Mouse (Mus musculus) forebrain, embryonic 11.5 days (tissue): Measurements from ENCODE around the gene Mettl26. TPM values are rescaled to one million over a fixed set of nuclear protein-coding genes. Genes with fewer than 3 reads are reported as not detected.

ENCODE experiments used
- ATAC-seq: fragments of 200-750 bp; cut with Nextera tagmentation; replicated peaks from 2 replicates; pipeline ENCODE4 v1.8.0; 2017; ENCODE audit warnings: moderate TSS enrichment; ENCODE audit not compliant: low FRiP score
- DNase-seq: peaks from one replicate; pipeline ENCODE4 v3.0.0-alpha.2; 2017; ENCODE audit warnings: low spot score
- H3K27ac ChIP-seq: fragments of 300-500 bp; sonication (generic); 2 replicates; pipeline ENCODE4 v1.5.1; 2014; ENCODE audit warnings: low read depth, low read length
- H3K27me3 ChIP-seq: fragments of 300-500 bp; sonication (generic); 2 replicates; pipeline ENCODE4 v1.6.1; 2014; ENCODE audit warnings: mild to moderate bottlenecking, low read length, mixed read lengths; ENCODE audit not compliant: control insufficient read depth, insufficient read depth
- H3K36me3 ChIP-seq: fragments of 300-500 bp; sonication (generic); 2 replicates; pipeline ENCODE4 v1.6.1; 2014; ENCODE audit warnings: mild to moderate bottlenecking, low read length, moderate library complexity, mixed read lengths; ENCODE audit not compliant: control insufficient read depth, insufficient read depth
- H3K4me1 ChIP-seq: fragments of 300-500 bp; sonication (generic); replicated peaks from 2 replicates; pipeline ENCODE4 v1.6.1; 2014; ENCODE audit warnings: low read length, mixed read lengths; ENCODE audit not compliant: control insufficient read depth, insufficient read depth
- H3K4me2 ChIP-seq: fragments of 300-500 bp; sonication (generic); 2 replicates; pipeline ENCODE4 v1.6.1; 2014; ENCODE audit warnings: low read depth, mild to moderate bottlenecking, low read length, moderate library complexity, mixed read lengths; ENCODE audit not compliant: severe bottlenecking
- H3K4me3 ChIP-seq: fragments of 300-500 bp; sonication (generic); 2 replicates; pipeline ENCODE4 v1.5.1; 2014; ENCODE audit warnings: low read depth, low read length
- H3K9ac ChIP-seq: fragments of 300-500 bp; sonication (generic); 2 replicates; pipeline ENCODE4 v1.6.1; 2014; ENCODE audit warnings: low read length
- H3K9me3 ChIP-seq: fragments of 300-500 bp; sonication (generic); 2 replicates; pipeline ENCODE4 v1.6.1; 2016; ENCODE audit warnings: low read length, mixed read lengths; ENCODE audit not compliant: control insufficient read depth
- WGBS: fragments of 180-500 bp; shearing (Covaris S2); extraction: QIAGEN DNeasy Blood & Tissue Kit; methylation state at CpG from one replicate; pipeline ENCODE4 v1.1.7; 2014; 5-methylcytosine and 5-hydroxymethylcytosine counted together
- polyA plus RNA-seq: library from polyadenylated mRNA; unstranded; fragments of >200 nt; fragmentation: Nextera tagmentation; extraction: Ambion mirVana; gene quantifications from 2 replicates; pipeline ENCODE4 v1.2.1, GENCODE M21; 2014

Gene Mettl26
- polyA plus RNA-seq, 1 experiment from 2014 or later = 65.2 TPM

DNA sequence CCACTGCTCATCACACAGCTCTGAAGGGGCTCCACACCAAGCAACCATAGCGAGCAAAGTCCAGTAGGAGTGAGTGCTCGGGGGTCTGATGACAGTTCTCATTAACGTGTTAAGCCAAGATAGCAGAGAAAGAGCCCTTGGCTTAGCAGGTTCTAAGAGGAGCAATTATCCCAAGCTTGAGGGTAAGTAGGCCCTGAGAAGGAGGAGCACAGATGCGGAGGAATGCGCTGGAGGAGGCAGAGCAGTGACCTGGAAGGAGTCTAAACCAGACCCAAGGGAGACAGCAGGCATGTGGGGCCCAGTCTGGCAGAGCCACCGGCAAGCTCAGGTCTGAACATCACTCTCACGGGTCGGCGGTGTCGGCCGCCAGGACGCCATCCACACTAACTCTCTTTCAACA, 21.0 kb downstream of the Mettl26 start:
- Histone ChIP-seq H3K9ac (no peak overlapping the region), H3K4me1 (no peaks in the 10 kb centered on the region; the same call in 1 of the 2 replicates), H3K4me3 (no peak overlapping the region), H3K4me2 (no peak overlapping the region), H3K27ac (no peak overlapping the region), H3K36me3 (no peaks in the 10 kb centered on the region), H3K27me3 (no peaks in the 10 kb centered on the region), H3K9me3 (no peaks in the 10 kb centered on the region)
- WGBS = 67% methylated on average over 12 of the region's 12 CpGs
- DNase-seq (no peak), ATAC-seq (no peak)

GRCm38 (mm10) chr17:25900193-25900592, 25.3 kb downstream of the Mettl26 start:
- ATAC-seq = no peak
- Histone ChIP-seq H3K9ac (no peak overlapping the region), H3K4me1 (no peaks in the 10 kb centered on the region), H3K27me3 (no peaks in the 10 kb centered on the region), H3K4me3 (no peak overlapping the region), H3K36me3 (no peaks in the 10 kb centered on the region), H3K9me3 (no peaks in the 10 kb centered on the region), H3K4me2 (no peak overlapping the region), H3K27ac (no peak overlapping the region)
- WGBS = 97% methylated on average over 1 of the region's 1 CpGs
- DNase-seq = no peak

DNA sequence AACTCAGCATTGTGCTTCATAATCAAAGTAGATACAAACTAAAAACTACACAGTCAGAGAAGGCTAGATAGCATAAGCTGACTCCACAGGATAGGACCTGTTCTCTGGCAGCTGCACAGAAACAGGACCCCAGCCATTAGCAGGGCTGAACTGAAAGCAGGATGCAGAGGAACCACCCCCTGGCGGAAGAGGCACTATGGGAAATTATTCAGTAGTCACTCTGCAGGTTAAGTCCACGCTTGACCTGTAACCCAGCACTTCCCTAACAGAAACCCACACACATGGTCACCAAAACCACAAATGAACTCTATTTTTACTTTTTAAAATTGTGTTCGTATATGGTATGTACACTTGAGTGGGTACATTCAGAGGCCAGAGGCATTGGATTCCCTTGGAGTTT, 28.2 kb downstream of the Mettl26 start:
- no peak overlapping the region for H3K27ac ChIP-seq
- no peak overlapping the region for H3K4me2 ChIP-seq
- no peak overlapping the region for H3K4me3 ChIP-seq
- no peak for DNase-seq
- no peak overlapping the region for H3K9ac ChIP-seq
- no peaks in the 10 kb centered on the region for H3K4me1 ChIP-seq
- H3K36me3 ChIP-seq = no peaks in the 10 kb centered on the region
- H3K9me3 ChIP-seq = no peaks in the 10 kb centered on the region
- H3K27me3 ChIP-seq = no peaks in the 10 kb centered on the region
- no peak for ATAC-seq
- 88% methylated on average over 3 of the region's 3 CpGs for WGBS

GRCm38 (mm10) chr17:25907640-25908039, 32.8 kb downstream of the Mettl26 start:
- Histone ChIP-seq H3K4me2 (no peak overlapping the region), H3K36me3 (no peaks in the 10 kb centered on the region), H3K4me1 (no peaks in the 10 kb centered on the region), H3K9ac (no peak overlapping the region), H3K4me3 (no peak overlapping the region), H3K9me3 (no peaks in the 10 kb centered on the region), H3K27me3 (no peaks in the 10 kb centered on the region), H3K27ac (no peak overlapping the region)
- no peak for DNase-seq
- no peak for ATAC-seq
- 83% methylated on average over 2 of the region's 2 CpGs for WGBS

GRCm38 (mm10) chr17:25911816-25912215, 36.9 kb downstream of the Mettl26 start:
- DNase-seq (no peak), ATAC-seq (no peak)
- Histone ChIP-seq H3K36me3 (no peaks in the 10 kb centered on the region), H3K4me2 (no peak overlapping the region), H3K4me3 (no peak overlapping the region), H3K4me1 (no peaks in the 10 kb centered on the region), H3K9ac (no peak overlapping the region), H3K9me3 (no peaks in the 10 kb centered on the region), H3K27ac (no peak overlapping the region), H3K27me3 (no peaks in the 10 kb centered on the region)
- 87% methylated on average over 4 of the region's 4 CpGs for WGBS

DNA sequence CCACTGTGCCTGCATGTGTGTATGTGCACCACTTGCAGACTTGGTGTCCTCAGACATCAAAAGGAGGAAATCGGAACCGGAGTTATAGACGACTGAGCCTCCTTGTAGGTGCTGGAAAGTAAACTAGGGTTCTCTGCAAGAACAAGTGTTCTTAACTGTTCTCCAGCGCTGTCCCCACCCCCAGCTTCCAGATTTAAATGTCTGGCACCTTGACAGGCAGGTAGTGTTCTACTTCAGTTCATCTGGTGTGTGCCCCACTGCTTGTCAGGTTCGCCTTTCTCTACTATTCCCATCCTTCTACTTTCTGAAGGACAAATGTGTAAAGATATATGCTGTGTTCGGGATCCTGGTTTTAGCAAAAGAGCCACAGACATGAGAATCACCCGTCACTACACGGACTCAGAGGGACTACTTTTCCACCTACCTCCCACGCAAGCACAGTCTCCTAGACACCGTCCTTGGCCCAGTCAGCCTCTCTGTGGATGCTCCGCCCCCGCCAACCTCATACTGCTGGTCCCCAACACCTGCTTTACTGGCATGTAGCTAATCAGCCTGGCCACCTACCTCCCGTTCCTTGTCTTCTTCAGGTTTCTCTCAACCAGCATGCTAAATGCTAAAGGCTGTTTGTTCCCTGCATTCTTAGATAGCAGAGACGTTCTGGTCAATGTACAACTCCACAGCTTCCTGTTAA, 38.5 kb downstream of the Mettl26 start:
- Histone ChIP-seq H3K9me3 (no peaks in the 10 kb centered on the region), H3K27ac (no peak overlapping the region), H3K4me1 (peaks cover under 1% of the 10 kb centered on the region), H3K4me2 (no peak overlapping the region), H3K36me3 (no peaks in the 10 kb centered on the region), H3K4me3 (no peak overlapping the region), H3K27me3 (no peaks in the 10 kb centered on the region), H3K9ac (no peak overlapping the region)
- ATAC-seq (no peak), DNase-seq (no peak)
- 89% methylated on average over 14 of the region's 14 CpGs for WGBS

- WGBS = 77% methylated on average over 1 of the region's 1 CpGs
- Histone ChIP-seq H3K4me2 (no peak overlapping the region), H3K36me3 (no peaks in the 10 kb centered on the region), H3K4me1 (peaks cover 5% of the 10 kb centered on the region), H3K9ac (no peak overlapping the region), H3K9me3 (no peaks in the 10 kb centered on the region), H3K4me3 (no peak overlapping the region), H3K27ac (no peak overlapping the region), H3K27me3 (no peaks in the 10 kb centered on the region)
- ATAC-seq (no peak), DNase-seq (no peak)
These were observed 39.0 kb downstream of the Mettl26 start for GRCm38 (mm10) chr17:25913877-25914275.

- DNase-seq (no peak), ATAC-seq (no peak)
- Histone ChIP-seq H3K27ac (no peak overlapping the region), H3K27me3 (no peaks in the 10 kb centered on the region), H3K4me2 (no peak overlapping the region), H3K9me3 (no peaks in the 10 kb centered on the region), H3K4me3 (no peak overlapping the region), H3K9ac (no peak overlapping the region), H3K4me1 (peaks cover 5% of the 10 kb centered on the region), H3K36me3 (no peaks in the 10 kb centered on the region)
- 84% methylated on average over 4 of the region's 4 CpGs for WGBS
These were observed 39.4 kb downstream of the Mettl26 start for GRCm38 (mm10) chr17:25914295-25914694.

- Histone ChIP-seq H3K4me2 (no peak overlapping the region), H3K9me3 (no peaks in the 10 kb centered on the region), H3K36me3 (no peaks in the 10 kb centered on the region), H3K9ac (no peak overlapping the region), H3K27me3 (no peaks in the 10 kb centered on the region), H3K27ac (no peak overlapping the region), H3K4me3 (no peak overlapping the region), H3K4me1 (peaks cover 5% of the 10 kb centered on the region)
- DNase-seq (no peak), ATAC-seq (no peak)
- whole genome bisulfite sequencing = 91% methylated on average over 8 of the region's 8 CpGs
These were observed 42.2 kb downstream of the Mettl26 start for GRCm38 (mm10) chr17:25916931-25917647.
